Mouse (Mus musculus): Measurements from ENCODE around the gene Impdh1. TPM values are rescaled to one million over a fixed set of nuclear protein-coding genes. Genes with fewer than 3 reads are reported as not detected.
A peak's percentile ranks its signal among the peaks of the same experiment; 100 is the strongest.

Impdh1 gene
- polyA plus RNA-seq, 1 experiment from 2014 or later = 60.8 TPM

DNA sequence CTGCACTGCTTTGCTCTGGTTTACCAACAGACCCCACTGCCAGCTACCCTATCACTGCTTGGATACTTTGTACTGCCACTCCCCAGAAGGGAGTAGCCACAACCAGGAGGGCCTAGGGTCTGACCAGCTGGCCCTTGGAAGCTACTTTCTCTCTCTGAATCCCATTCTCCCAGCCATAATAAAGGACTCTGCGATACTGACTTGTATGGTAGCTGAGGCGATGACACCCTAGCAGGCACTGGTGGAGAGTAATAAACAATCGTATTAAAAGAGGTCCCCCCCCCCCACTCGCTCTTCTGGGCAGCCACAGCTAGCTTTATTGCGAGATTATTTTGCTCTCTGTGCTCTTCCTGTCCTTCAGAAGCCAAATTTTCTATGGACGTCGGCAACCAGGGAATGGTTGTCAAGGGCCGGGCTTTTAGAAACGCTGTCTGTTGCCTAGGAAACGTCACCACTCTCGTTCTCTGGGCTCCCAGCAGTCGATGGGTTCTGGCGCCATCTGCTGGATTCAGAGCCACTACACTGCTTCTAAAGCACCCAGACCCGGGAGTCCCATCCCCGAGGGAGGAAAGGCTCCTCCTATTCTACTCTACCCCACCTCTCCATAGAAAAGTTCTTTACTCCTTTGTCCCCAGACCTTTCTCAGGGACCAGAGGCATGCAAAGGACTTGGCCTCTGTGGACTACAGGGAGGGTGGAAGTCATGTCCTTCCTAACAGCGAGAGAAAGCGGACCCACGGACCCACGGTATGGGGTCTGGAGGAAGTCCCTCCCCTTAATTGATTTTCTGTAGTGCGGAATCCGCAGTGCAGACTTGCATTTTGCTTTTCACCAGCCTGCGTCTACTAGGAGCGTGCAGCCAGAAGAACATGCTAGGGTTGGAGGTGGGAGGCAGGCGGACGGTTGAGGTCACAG lies 17.6 kb downstream of the Impdh1 start:
- peak; percentile 89 for ATAC-seq (ENCODE audit: low FRiP score)
- Histone ChIP-seq H3K27ac (peak overlapping the region; percentile 77), H3K27me3 (ENCODE audit: control insufficient read depth, insufficient read depth, low read length) (no peaks in the 10 kb centered on the region; the same call in 1 of the 2 replicates), H3K4me3 (replicated peaks; ENCODE audit: low read length) (peak overlapping the region; percentile 20), H3K36me3 (replicated peaks; ENCODE audit: control insufficient read depth, insufficient read depth) (peaks cover 24% of the 10 kb centered on the region), H3K4me2 (replicated peaks) (peak overlapping the region; percentile 54), H3K9me3 (ENCODE audit: control insufficient read depth, low read length) (no peaks in the 10 kb centered on the region), H3K4me1 (replicated peaks; ENCODE audit: control insufficient read depth, insufficient read depth, low read length) (peaks cover 17% of the 10 kb centered on the region), H3K9ac (peak overlapping the region; percentile 46)
- DNase-seq (ENCODE audit: low spot score) = peak; percentile 97
- 8% methylated on average over 25 of the region's 25 CpGs for WGBS

DNA sequence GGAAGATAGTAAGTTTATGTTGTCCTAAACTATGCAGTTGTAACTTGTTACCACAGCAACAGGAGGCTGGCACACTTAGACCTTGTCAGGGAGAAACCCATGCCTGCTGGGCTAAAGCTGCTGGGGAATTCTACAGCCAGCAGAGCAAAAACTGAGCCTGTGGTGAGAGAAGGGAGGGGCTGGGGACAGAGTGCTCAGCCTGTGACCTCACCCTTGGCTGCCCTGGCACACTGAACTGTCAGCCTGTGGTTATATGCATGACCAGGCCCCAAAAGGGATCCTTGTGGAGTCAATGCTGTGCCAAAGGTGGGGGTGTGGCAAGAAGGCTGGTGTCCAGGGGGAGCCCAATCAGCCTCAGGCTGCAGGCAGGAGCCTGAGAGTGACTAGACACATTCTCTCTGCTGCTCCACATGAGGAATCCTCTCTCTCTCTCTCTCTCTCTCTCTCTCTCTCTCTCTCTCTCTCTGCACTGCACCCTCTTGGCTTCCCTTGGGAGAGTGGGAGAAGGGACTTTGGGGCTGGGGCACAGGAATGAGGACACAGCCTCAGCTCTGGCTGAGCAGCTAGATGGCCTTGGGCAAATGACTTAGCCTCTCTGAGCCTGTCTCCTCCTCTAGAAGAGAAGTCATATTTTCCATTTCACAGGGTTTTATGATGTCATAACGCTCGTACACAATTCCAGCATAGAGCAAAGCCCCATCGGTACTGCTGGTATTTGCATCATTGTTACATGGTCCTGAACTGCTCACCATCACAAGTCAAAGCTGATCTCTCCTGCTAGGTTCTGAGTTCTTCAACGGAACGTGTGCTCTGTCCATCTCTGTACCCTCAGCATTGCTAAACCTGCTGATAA lies 20.1 kb downstream of the Impdh1 start:
- no peak overlapping the region for H3K4me2 ChIP-seq (replicated peaks)
- no peak for ATAC-seq (ENCODE audit: low FRiP score)
- no peaks in the 10 kb centered on the region for H3K9me3 ChIP-seq (ENCODE audit: control insufficient read depth, low read length)
- 76% methylated on average over 5 of the region's 5 CpGs for WGBS
- no peak overlapping the region for H3K9ac ChIP-seq
- H3K4me3 ChIP-seq (replicated peaks; ENCODE audit: low read length) = no peak overlapping the region
- no peak overlapping the region for H3K27ac ChIP-seq
- DNase-seq (ENCODE audit: low spot score) = no peak
- H3K36me3 ChIP-seq (replicated peaks; ENCODE audit: control insufficient read depth, insufficient read depth) = 0 out of 2 replicates have a peak, but pooled peaks cover 2% of the 10 kb centered on the region
- H3K4me1 ChIP-seq (replicated peaks; ENCODE audit: control insufficient read depth, insufficient read depth, low read length) = peaks cover 17% of the 10 kb centered on the region
- no peaks in the 10 kb centered on the region; the same call in 1 of the 2 replicates for H3K27me3 ChIP-seq (ENCODE audit: control insufficient read depth, insufficient read depth, low read length)

DNA sequence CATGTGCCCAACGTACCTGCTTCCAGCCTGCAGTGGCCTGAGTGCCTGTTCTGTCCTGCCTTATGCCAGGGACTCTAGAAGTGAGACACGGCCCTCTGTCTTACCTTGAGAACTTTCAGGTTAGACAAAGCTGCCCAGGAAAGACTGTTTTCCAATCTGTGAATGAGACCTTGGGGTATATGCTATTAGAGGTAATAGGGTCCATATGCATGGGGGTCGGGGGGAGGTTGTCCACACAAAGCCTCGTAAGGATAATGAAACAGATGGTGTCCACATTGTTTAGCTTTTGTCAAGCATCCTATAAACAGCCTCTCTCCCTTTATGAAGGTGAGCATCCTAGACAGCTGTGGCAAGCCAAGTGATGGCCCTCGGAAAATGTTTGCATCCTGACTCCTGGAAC lies 21.0 kb downstream of the Impdh1 start:
- DNase-seq (ENCODE audit: low spot score) (no peak), ATAC-seq (ENCODE audit: low FRiP score) (no peak)
- WGBS = 85% methylated on average over 5 of the region's 5 CpGs
- no peaks in the 10 kb centered on the region for H3K27me3 ChIP-seq (ENCODE audit: control insufficient read depth, insufficient read depth, low read length)
- no peaks in the 10 kb centered on the region for H3K36me3 ChIP-seq (replicated peaks; ENCODE audit: control insufficient read depth, insufficient read depth)
- H3K4me2 ChIP-seq (replicated peaks) = no peak overlapping the region
- H3K9me3 ChIP-seq (ENCODE audit: control insufficient read depth, low read length) = no peaks in the 10 kb centered on the region
- H3K27ac ChIP-seq = no peak overlapping the region
- H3K4me1 ChIP-seq (replicated peaks; ENCODE audit: control insufficient read depth, insufficient read depth, low read length) = peaks cover 17% of the 10 kb centered on the region
- H3K4me3 ChIP-seq (replicated peaks; ENCODE audit: low read length) = no peak overlapping the region
- no peak overlapping the region for H3K9ac ChIP-seq

- Histone ChIP-seq H3K4me1 (replicated peaks; ENCODE audit: control insufficient read depth, insufficient read depth, low read length) (peaks cover 17% of the 10 kb centered on the region), H3K9ac (no peak overlapping the region), H3K27me3 (ENCODE audit: control insufficient read depth, insufficient read depth, low read length) (no peaks in the 10 kb centered on the region), H3K27ac (no peak overlapping the region), H3K4me2 (replicated peaks) (no peak overlapping the region), H3K4me3 (replicated peaks; ENCODE audit: low read length) (no peak overlapping the region), H3K36me3 (replicated peaks; ENCODE audit: control insufficient read depth, insufficient read depth) (no peaks in the 10 kb centered on the region), H3K9me3 (ENCODE audit: control insufficient read depth, low read length) (no peaks in the 10 kb centered on the region)
- ATAC-seq (ENCODE audit: low FRiP score) = no peak
- 78% methylated on average over 15 of the region's 15 CpGs for WGBS
- no peak for DNase-seq (ENCODE audit: low spot score)
Measured at GRCm38 (mm10) chr6:29193961-29194750, 22.0 kb downstream of the Impdh1 start.

- no peak for DNase-seq (ENCODE audit: low spot score)
- ATAC-seq (ENCODE audit: low FRiP score) = no peak
- Histone ChIP-seq H3K9ac (no peak overlapping the region), H3K4me3 (replicated peaks; ENCODE audit: low read length) (no peak overlapping the region), H3K36me3 (replicated peaks; ENCODE audit: control insufficient read depth, insufficient read depth) (no peaks in the 10 kb centered on the region), H3K4me1 (replicated peaks; ENCODE audit: control insufficient read depth, insufficient read depth, low read length) (no peaks in the 10 kb centered on the region), H3K9me3 (ENCODE audit: control insufficient read depth, low read length) (no peaks in the 10 kb centered on the region), H3K4me2 (replicated peaks) (no peak overlapping the region), H3K27ac (no peak overlapping the region), H3K27me3 (ENCODE audit: control insufficient read depth, insufficient read depth, low read length) (no peaks in the 10 kb centered on the region)
- WGBS = 95% methylated on average over 1 of the region's 1 CpGs
Measured at GRCm38 (mm10) chr6:29187936-29188335, 28.2 kb downstream of the Impdh1 start.

- Histone ChIP-seq H3K27me3 (ENCODE audit: control insufficient read depth, insufficient read depth, low read length) (0 out of 2 replicates have a peak, but pooled peaks cover 7% of the 10 kb centered on the region), H3K9ac (peak overlapping the region; percentile 90), H3K4me1 (replicated peaks; ENCODE audit: control insufficient read depth, insufficient read depth, low read length) (0 out of 2 replicates have a peak, but pooled peaks cover 9% of the 10 kb centered on the region), H3K27ac (peak overlapping the region; percentile 91), H3K36me3 (replicated peaks; ENCODE audit: control insufficient read depth, insufficient read depth) (0 out of 2 replicates have a peak, but pooled peaks cover 4% of the 10 kb centered on the region), H3K4me3 (replicated peaks; ENCODE audit: low read length) (peak overlapping the region; percentile 79), H3K4me2 (replicated peaks) (peak overlapping the region; percentile 85), H3K9me3 (ENCODE audit: control insufficient read depth, low read length) (no peaks in the 10 kb centered on the region)
- DNase-seq (ENCODE audit: low spot score) = no peak
- ATAC-seq (ENCODE audit: low FRiP score) = no peak
- WGBS = 51% methylated on average over 8 of the region's 8 CpGs
Measured at GRCm38 (mm10) chr6:29179843-29180242, 36.3 kb downstream of the Impdh1 start.

DNA sequence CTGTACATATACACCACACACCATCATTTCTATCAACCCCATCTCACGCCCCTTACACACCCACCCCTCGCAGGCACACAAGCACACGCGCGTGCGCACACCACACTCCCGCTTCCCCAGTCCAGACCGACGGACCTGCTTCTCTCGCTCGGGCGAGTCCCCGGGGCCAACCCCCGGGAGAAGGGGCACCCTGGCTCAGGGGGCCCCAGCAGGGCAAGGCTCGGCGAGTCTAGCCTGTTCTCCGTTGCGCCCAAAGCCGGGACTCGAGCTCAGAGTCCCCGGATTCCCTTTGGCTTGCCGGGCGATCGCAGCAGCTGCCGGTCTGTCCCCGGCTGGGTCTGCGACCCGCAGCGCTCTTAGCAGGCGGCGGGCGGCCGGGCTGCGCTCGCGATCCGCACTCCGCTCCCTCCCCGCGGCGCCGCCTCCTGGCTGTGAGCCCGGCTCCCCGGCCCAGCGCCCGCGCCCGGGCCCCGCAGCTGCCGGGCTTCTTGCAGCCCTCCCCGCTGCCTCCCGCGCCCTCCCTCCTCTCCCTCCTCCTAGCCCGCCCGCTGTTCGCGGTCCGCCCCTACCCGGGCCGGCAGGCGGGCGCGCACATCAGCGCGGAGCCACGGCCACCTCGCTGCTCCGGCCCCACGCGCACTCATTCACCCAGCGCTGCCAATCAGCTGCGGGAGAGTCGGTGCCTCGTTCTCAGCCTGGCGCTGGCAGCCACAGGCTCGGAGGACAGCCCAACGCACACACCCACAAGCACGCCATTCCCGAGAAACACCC lies 37.1 kb downstream of the Impdh1 start, which contains the start of gene Prrt4:
Prrt4 (minus strand) TSS at position 697 of the 771 bp plus-strand sequence.
- H3K36me3 ChIP-seq (replicated peaks; ENCODE audit: control insufficient read depth, insufficient read depth) = 0 out of 2 replicates have a peak, but pooled peaks cover 4% of the 10 kb centered on the region
- peak within 1 kb of the TSS; percentile 91 for H3K27ac ChIP-seq
- H3K9ac ChIP-seq = peak within 1 kb of the TSS; percentile 90
- ATAC-seq (ENCODE audit: low FRiP score) (peak; percentile 86), DNase-seq (ENCODE audit: low spot score) (peak; percentile 67)
- H3K4me3 ChIP-seq (replicated peaks; ENCODE audit: low read length) = peak within 1 kb of the TSS; percentile 79
- 0 out of 2 replicates have a peak, but pooled peaks cover 9% of the 10 kb centered on the region for H3K4me1 ChIP-seq (replicated peaks; ENCODE audit: control insufficient read depth, insufficient read depth, low read length)
- no peaks in the 10 kb centered on the region for H3K9me3 ChIP-seq (ENCODE audit: control insufficient read depth, low read length)
- H3K4me2 ChIP-seq (replicated peaks) = peak within 1 kb of the TSS; percentile 85
- H3K27me3 ChIP-seq (ENCODE audit: control insufficient read depth, insufficient read depth, low read length) = peaks cover 9% of the 10 kb centered on the region; the same call in 1 of the 2 replicates
- WGBS = under 1% methylated on average over 69 of the region's 79 CpGs
